Mouse (Mus musculus) sigmoid colon, adult 10 weeks (tissue): Measurements from ENCODE around the gene Zfp825. TPM values are rescaled to one million over a fixed set of nuclear protein-coding genes. Genes with fewer than 3 reads are reported as not detected.

Experiments
- polyA plus RNA-seq: library from polyadenylated mRNA; stranded (reverse); fragments of 350-450 nt; fragmentation: Illumina TruSeq; extraction: RNeasy Lipid Tissue Mini Kit (QIAGEN cat#74804); gene quantifications from one replicate; pipeline ENCODE4 v1.2.3, GENCODE M21; 2014; ENCODE audit warnings: low read depth, low replicate concordance

The Zfp825 gene
- polyA plus RNA-seq: 80.0 TPM

GRCm38 (mm10) chr13:74493911-74494679 is at the start of gene Zfp825:
Gene Zfp825, minus strand, starts transcription at chr13:74493992.

Other genes with a start within 250 kb of the Zfp825 start
- gene Ahrr, start 201.7 kb downstream of the Zfp825 start, polyA plus RNA-seq: 2.6 TPM
- gene Pdcd6, start 176.4 kb downstream of the Zfp825 start, polyA plus RNA-seq: 151 TPM
- gene Sdha, start 143.7 kb downstream of the Zfp825 start, polyA plus RNA-seq: 336 TPM
- gene Ccdc127, start 143.7 kb downstream of the Zfp825 start, polyA plus RNA-seq: 22.9 TPM
- 0.16 TPM for gene Lrrc14b, start 130.0 kb downstream of the Zfp825 start, polyA plus RNA-seq
- gene Zfp72, start 103.2 kb downstream of the Zfp825 start, polyA plus RNA-seq: 21.3 TPM
- 4.1 TPM for gene Ftl1-ps1, start 94.3 kb downstream of the Zfp825 start, polyA plus RNA-seq
- gene Erap1, start 145.6 kb upstream of the Zfp825 start, polyA plus RNA-seq: 229 TPM